Comparison of ENCODE assay signal across 8 mouse cellular contexts in the genomic region with DNA sequence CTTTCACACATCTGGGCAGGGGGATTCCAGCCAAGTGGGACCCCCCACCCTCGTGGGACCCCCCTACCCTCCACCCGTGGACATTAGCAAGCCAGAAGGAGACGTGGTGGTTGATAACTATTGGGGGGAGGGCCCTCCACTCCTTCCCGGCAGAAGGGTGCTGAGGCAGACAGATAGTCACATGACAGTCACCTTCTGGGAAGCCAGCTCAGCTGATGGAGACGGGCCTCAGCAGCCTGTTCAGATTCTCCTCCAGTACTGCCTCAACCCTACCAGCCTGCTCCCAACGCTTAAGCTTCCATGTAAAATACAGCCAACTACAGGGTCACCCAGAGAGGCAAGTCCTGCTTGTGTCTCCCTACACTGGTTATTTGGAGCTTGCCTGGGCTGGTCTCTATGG. TPM values are rescaled to one million over a fixed set of nuclear protein-coding genes. Genes with fewer than 3 reads are reported as not detected.
DNase-seq lines count a peak whose midpoint lies in the region; ATAC-seq lines count a peak whose summit lies in the region.

No protein-coding gene starts in this region.

- 34% methylated on average over 6 of the region's 6 CpGs for whole genome bisulfite sequencing in intestine, embryonic 14.5 days
- 33% methylated on average over 6 of the region's 6 CpGs for WGBS in midbrain, embryonic 15.5 days

- H3K27me3 ChIP-seq in intestine, embryonic 14.5 days (replicated peaks; ENCODE audit: control insufficient read depth, insufficient read depth, low read length): peaks cover 54% of the 10 kb centered on the region
- peaks cover 47% of the 10 kb centered on the region for H3K27me3 ChIP-seq in midbrain, embryonic 15.5 days (replicated peaks)

- no peaks in the 10 kb centered on the region for H3K36me3 ChIP-seq in intestine, embryonic 14.5 days (ENCODE audit: control insufficient read depth, insufficient read depth, low read length)
- no peaks in the 10 kb centered on the region for H3K36me3 ChIP-seq in midbrain, embryonic 15.5 days (replicated peaks)

- ATAC-seq in intestine, embryonic 14.5 days (replicated peaks; ENCODE audit: low FRiP score, low TSS enrichment, low read depth): no peak
- no peak for ATAC-seq in midbrain, embryonic 15.5 days (replicated peaks)

- no peak overlapping the region for H3K4me3 ChIP-seq in intestine, embryonic 14.5 days (ENCODE audit: low read depth, low read length)
- H3K4me3 ChIP-seq in midbrain, embryonic 15.5 days: 0 out of 2 replicates have a peak overlapping the region, but pooled peaks have one; percentile 65

- no peak overlapping the region for H3K27ac ChIP-seq in intestine, embryonic 14.5 days (ENCODE audit: low read depth)
- no peak overlapping the region for H3K27ac ChIP-seq in midbrain, embryonic 15.5 days

- H3K9ac ChIP-seq in intestine, embryonic 14.5 days (ENCODE audit: low read length): no peak overlapping the region
- no peak overlapping the region for H3K9ac ChIP-seq in midbrain, embryonic 15.5 days

- H3K9me3 ChIP-seq in intestine, embryonic 14.5 days (ENCODE audit: control insufficient read depth, low read length): no peaks in the 10 kb centered on the region
- no peaks in the 10 kb centered on the region for H3K9me3 ChIP-seq in midbrain, embryonic 15.5 days

- intact Hi-C loops in left cerebral cortex, postnatal 36 days (cut with DNase I): loop anchor here (5.0 to 10.0 kb wide), 2 partner anchors 179 to 246 kb away; a partner anchor contains a TSS

- H3K4me1 ChIP-seq in intestine, embryonic 14.5 days (replicated peaks; ENCODE audit: control insufficient read depth, insufficient read depth, low read length): peaks cover 14% of the 10 kb centered on the region
- H3K4me1 ChIP-seq in midbrain, embryonic 15.5 days: peaks cover 39% of the 10 kb centered on the region

- DNase-seq in cerebellum, adult 11-12 months: peak; percentile 47
- DNase-seq in cerebellum, postnatal 10 days: no peak
- DNase-seq in left cerebral cortex, postnatal 36 days (ENCODE audit: low spot score in 2 of 2): peak; percentile 33 to 35
- DNase-seq in left cerebral cortex, adult 9 months (ENCODE audit: low spot score in 2 of 2): no peak
- no peak for DNase-seq in intestine, embryonic 14.5 days (ENCODE audit: low spot score)
- no peak for DNase-seq in adrenal gland, postnatal 10 days
- no peak for DNase-seq in retina, embryonic 14.5 days (ENCODE audit: low spot score)

- H3K4me2 ChIP-seq in intestine, embryonic 14.5 days (ENCODE audit: low read length): peak overlapping the region; percentile 92
- H3K4me2 ChIP-seq in midbrain, embryonic 15.5 days: peak overlapping the region; percentile 78

RNA-seq across cellular contexts. Expression of a gene that starts 3.6 kb away (rescaled TPM):
- 10 to 100 TPM; 31.3 to 32.4 TPM for total RNA-seq in left cerebral cortex, postnatal 36 days (2021)
- 6.6 and 8.1 TPM in 2 replicates for polyA plus RNA-seq in intestine, embryonic 14.5 days (2014; fragmentation: Nextera tagmentation; extraction: Ambion mirVana)
- polyA plus RNA-seq in midbrain, embryonic 15.5 days (2015; fragmentation: Nextera tagmentation; extraction: Ambion mirVana): 4.4 and 4.8 TPM in 2 replicates
- total RNA-seq in adrenal gland, postnatal 10 days (2021): 10 to 100 TPM; 37.8 to 46.7 TPM

RNA-seq across cellular contexts. Expression of a gene that starts 40.3 kb away (rescaled TPM):
- 10 to 100 TPM; 40.5 to 46.5 TPM for total RNA-seq in left cerebral cortex, postnatal 36 days (2021)
- polyA plus RNA-seq in intestine, embryonic 14.5 days (2014; fragmentation: Nextera tagmentation; extraction: Ambion mirVana): 4.6 and 6.2 TPM in 2 replicates
- 4.7 and 5.8 TPM in 2 replicates for polyA plus RNA-seq in midbrain, embryonic 15.5 days (2015; fragmentation: Nextera tagmentation; extraction: Ambion mirVana)
- 10 to 100 TPM in 1 of 2 experiments, 1 to 10 TPM in 1; 8.1 to 11.1 TPM for total RNA-seq in adrenal gland, postnatal 10 days (2021)

Comparison
In these comparisons a context has a peak if more than half of its experiments do, and no peak if none do; other contexts are left out.
1. DNase-seq: peak in cerebellum, adult 11-12 months (single experiment) and left cerebral cortex, postnatal 36 days (2 of 2); none in cerebellum, postnatal 10 days (0 of 2), left cerebral cortex, adult 9 months (0 of 2), intestine, embryonic 14.5 days (single experiment), adrenal gland, postnatal 10 days (single experiment) and retina, embryonic 14.5 days (single experiment).